Mouse (Mus musculus): Measurements from ENCODE around the gene Olfr53. TPM values are rescaled to one million over a fixed set of nuclear protein-coding genes. Genes with fewer than 3 reads are reported as not detected.

Olfr53 gene
- polyA plus RNA-seq, 1 experiment, result not detected

DNA sequence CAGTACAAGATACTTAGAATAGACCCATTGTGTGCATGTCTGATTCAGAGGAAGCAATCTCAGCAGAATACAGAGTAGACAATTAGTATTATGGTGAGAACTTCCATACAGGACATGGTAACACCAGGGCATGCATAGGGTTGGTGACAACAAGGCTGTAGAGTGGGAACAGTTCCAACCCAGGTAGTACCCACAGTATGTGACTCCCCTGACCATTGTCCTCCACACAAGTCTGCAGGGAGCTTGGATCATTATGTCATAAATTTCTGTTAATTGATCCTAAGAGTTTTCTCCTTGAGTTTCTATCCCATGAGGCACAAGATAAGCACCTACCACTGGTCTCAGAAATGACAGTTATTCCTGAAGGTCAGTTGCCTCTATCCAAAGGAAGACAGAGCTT is 50.7 kb downstream of the Olfr53 start, which contains the start of gene Olfr541:
Gene Olfr541, plus strand, starts transcription at position 301 of the 400 bp plus-strand sequence.
- Histone ChIP-seq H3K4me3 (replicated peaks; ENCODE audit: control insufficient read depth, low read depth, low read length) (no peak within 1 kb of the TSS), H3K4me1 (ENCODE audit: control insufficient read depth, insufficient read depth, low read length) (no peaks in the 10 kb centered on the region), H3K27ac (ENCODE audit: control insufficient read depth, insufficient read depth, low read depth, low read length, poor library complexity) (no peak within 1 kb of the TSS)
- TF ChIP-seq POLR2A (IDR thresholded peaks at IDR 0.05; ENCODE audit: borderline replicate concordance, control insufficient read depth, low read depth, low read length) (no peak), CTCF (IDR thresholded peaks at IDR 0.05; ENCODE audit: control insufficient read depth, insufficient read depth, low read length) (no peak)

Other genes starting within 250 kb of the Olfr53 start
- not detected in 2 replicates for gene Olfr531, start 243.5 kb upstream of the Olfr53 start, polyA plus RNA-seq (2011; ENCODE audit: insufficient read depth, insufficient read length, low replicate concordance, missing spikeins)
- 0.25 and 1.2 TPM in 2 replicates for gene Olfr532, start 224.8 kb upstream of the Olfr53 start, polyA plus RNA-seq (2011; ENCODE audit: insufficient read depth, insufficient read length, low replicate concordance, missing spikeins)
- gene Olfr533, start 183.1 kb upstream of the Olfr53 start, polyA plus RNA-seq (2011; ENCODE audit: insufficient read depth, insufficient read length, low replicate concordance, missing spikeins), result not detected in 2 replicates
- not detected in 2 replicates for gene Olfr535, start 162.2 kb upstream of the Olfr53 start, polyA plus RNA-seq (2011; ENCODE audit: insufficient read depth, insufficient read length, low replicate concordance, missing spikeins)
- gene Olfr536, start 139.1 kb upstream of the Olfr53 start, polyA plus RNA-seq (2011; ENCODE audit: insufficient read depth, insufficient read length, low replicate concordance, missing spikeins), result not detected in 2 replicates
- not detected in 2 replicates for gene Olfr538, start 78.6 kb upstream of the Olfr53 start, polyA plus RNA-seq (2011; ENCODE audit: insufficient read depth, insufficient read length, low replicate concordance, missing spikeins)
- 0.25 TPM in 1 of 2 replicates, not detected in the other for gene Olfr46, start 45.2 kb upstream of the Olfr53 start, polyA plus RNA-seq (2011; ENCODE audit: insufficient read depth, insufficient read length, low replicate concordance, missing spikeins)
- not detected in 2 replicates for gene Olfr61, start 17.5 kb upstream of the Olfr53 start, polyA plus RNA-seq (2011; ENCODE audit: insufficient read depth, insufficient read length, low replicate concordance, missing spikeins)
- gene Olfr539, start 13.5 kb downstream of the Olfr53 start, polyA plus RNA-seq (2011; ENCODE audit: insufficient read depth, insufficient read length, low replicate concordance, missing spikeins), result not detected in 2 replicates
- gene Olfr45, start 35.5 kb downstream of the Olfr53 start, polyA plus RNA-seq (2011; ENCODE audit: insufficient read depth, insufficient read length, low replicate concordance, missing spikeins), result 0.32 TPM in 1 of 2 replicates, not detected in the other
- gene Olfr541, start 50.8 kb downstream of the Olfr53 start, polyA plus RNA-seq (2011; ENCODE audit: insufficient read depth, insufficient read length, low replicate concordance, missing spikeins), result not detected in 2 replicates
- 3.9 and 21.1 TPM in 2 replicates for gene Cyp2e1, start 117.3 kb downstream of the Olfr53 start, polyA plus RNA-seq (2011; ENCODE audit: insufficient read depth, insufficient read length, low replicate concordance, missing spikeins)
- gene Syce1, start 141.4 kb downstream of the Olfr53 start, polyA plus RNA-seq (2011; ENCODE audit: insufficient read depth, insufficient read length, low replicate concordance, missing spikeins), result not detected in 2 replicates
- 0.25 and 0.40 TPM in 2 replicates for gene Zfp941, start 175.7 kb downstream of the Olfr53 start, polyA plus RNA-seq (2011; ENCODE audit: insufficient read depth, insufficient read length, low replicate concordance, missing spikeins)
- gene Urah, start 188.6 kb downstream of the Olfr53 start, polyA plus RNA-seq (2011; ENCODE audit: insufficient read depth, insufficient read length, low replicate concordance, missing spikeins), result 3.3 TPM in 1 of 2 replicates, not detected in the other
- gene Scgb1c1, start 199.1 kb downstream of the Olfr53 start, polyA plus RNA-seq (2011; ENCODE audit: insufficient read depth, insufficient read length, low replicate concordance, missing spikeins), result not detected in 2 replicates
- not detected in 2 replicates for gene Odf3, start 201.4 kb downstream of the Olfr53 start, polyA plus RNA-seq (2011; ENCODE audit: insufficient read depth, insufficient read length, low replicate concordance, missing spikeins)
- not detected in 2 replicates for gene Gm45785, start 209.9 kb downstream of the Olfr53 start, polyA plus RNA-seq (2011; ENCODE audit: insufficient read depth, insufficient read length, low replicate concordance, missing spikeins)
- 26.4 and 53.0 TPM in 2 replicates for gene Ric8a, start 210.5 kb downstream of the Olfr53 start, polyA plus RNA-seq (2011; ENCODE audit: insufficient read depth, insufficient read length, low replicate concordance, missing spikeins)
- gene Bet1l, start 211.1 kb downstream of the Olfr53 start, polyA plus RNA-seq (2011; ENCODE audit: insufficient read depth, insufficient read length, low replicate concordance, missing spikeins), result 11.7 and 18.1 TPM in 2 replicates
- 239 and 252 TPM in 2 replicates for gene Psmd13, start 235.5 kb downstream of the Olfr53 start, polyA plus RNA-seq (2011; ENCODE audit: insufficient read depth, insufficient read length, low replicate concordance, missing spikeins)
- 13.1 and 27.0 TPM in 2 replicates for gene Sirt3, start 235.9 kb downstream of the Olfr53 start, polyA plus RNA-seq (2011; ENCODE audit: insufficient read depth, insufficient read length, low replicate concordance, missing spikeins)